ENCODE assay signal across 8 mouse cellular contexts in genomic region chr1:75141486-75142190, GRCm38 (mm10). TPM values are rescaled to one million over a fixed set of nuclear protein-coding genes. Genes with fewer than 3 reads are reported as not detected.
A peak's percentile ranks its signal among the peaks of the same experiment; 100 is the strongest.
DNase-seq lines count a peak whose midpoint lies in the region; ATAC-seq and TF ChIP-seq lines count a peak whose summit lies in the region.

No protein-coding gene starts in this region.

- H3K4me1 ChIP-seq in heart, embryonic 13.5 days = peaks cover 27% of the 10 kb centered on the region
- peaks cover 14% of the 10 kb centered on the region; the same call in 1 of the 2 replicates for H3K4me1 ChIP-seq in kidney, postnatal 0 days (replicated peaks; ENCODE audit: insufficient read depth, low read length)
- peaks cover 68% of the 10 kb centered on the region for H3K4me1 ChIP-seq in liver, embryonic 16.5 days (ENCODE audit: control insufficient read depth, low read depth, low read length)
- peaks cover 24% of the 10 kb centered on the region for H3K4me1 ChIP-seq in neural tube, embryonic 12.5 days

- peak; percentile 46 to 51 for DNase-seq in adrenal gland, postnatal 4 days (ENCODE audit: low spot score in 2 of 2)
- DNase-seq in kidney, postnatal 0 days (ENCODE audit: low spot score) = peak; percentile 69
- DNase-seq in telencephalon, adult 2 months (ENCODE audit: low read depth, low spot score) = peak; percentile 34

- no peaks in the 10 kb centered on the region for H3K27me3 ChIP-seq in C2C12 (ENCODE audit: control insufficient read depth, insufficient read depth, insufficient read length)
- no peaks in the 10 kb centered on the region for H3K27me3 ChIP-seq in heart, embryonic 13.5 days (replicated peaks)
- H3K27me3 ChIP-seq in kidney, postnatal 0 days (ENCODE audit: insufficient read depth, low read length) = no peaks in the 10 kb centered on the region
- H3K27me3 ChIP-seq in liver, embryonic 16.5 days (ENCODE audit: control insufficient read depth, insufficient read depth, low read depth, low read length) = no peaks in the 10 kb centered on the region
- H3K27me3 ChIP-seq in neural tube, embryonic 12.5 days (replicated peaks) = no peaks in the 10 kb centered on the region

- peak overlapping the region; percentile 98 for H3K27ac ChIP-seq in heart, embryonic 13.5 days (replicated peaks)
- H3K27ac ChIP-seq in kidney, postnatal 0 days = peak overlapping the region; percentile 97
- peak overlapping the region; percentile 100 for H3K27ac ChIP-seq in liver, embryonic 16.5 days (ENCODE audit: low read length)
- H3K27ac ChIP-seq in neural tube, embryonic 12.5 days = peak overlapping the region; percentile 15

- peak; percentile 54 for ATAC-seq in erythroblast, adult 5-6 weeks (replicated peaks; ENCODE audit: low FRiP score, poor library complexity, severe bottlenecking)
- peak; percentile 32 for ATAC-seq in heart, embryonic 13.5 days (ENCODE audit: extremely low read depth, insufficient number of reproducible peaks, low FRiP score, low TSS enrichment)
- peak; percentile 14 for ATAC-seq in kidney, postnatal 0 days (replicated peaks; ENCODE audit: low FRiP score, low read depth)
- ATAC-seq in liver, embryonic 16.5 days (ENCODE audit: low read depth) = peak; percentile 54
- peak; percentile 18; the same call in 1 of the 2 replicates for ATAC-seq in neural tube, embryonic 12.5 days (ENCODE audit: low FRiP score, low read depth)

- H3K4me3 ChIP-seq in C2C12 (ENCODE audit: insufficient read depth, poor library complexity, severe bottlenecking) = peak overlapping the region; percentile 50
- peak overlapping the region; percentile 90 for H3K4me3 ChIP-seq in heart, embryonic 13.5 days
- peak overlapping the region; percentile 73 for H3K4me3 ChIP-seq in kidney, postnatal 0 days (replicated peaks; ENCODE audit: low read depth, low read length)
- H3K4me3 ChIP-seq in liver, embryonic 16.5 days (ENCODE audit: low read depth, low read length) = peak overlapping the region; percentile 96
- peak overlapping the region; percentile 76 for H3K4me3 ChIP-seq in neural tube, embryonic 12.5 days

- H3K4me2 ChIP-seq in heart, embryonic 13.5 days = peak overlapping the region; percentile 95
- H3K4me2 ChIP-seq in kidney, postnatal 0 days (ENCODE audit: low read length) = peak overlapping the region; percentile 88
- peak overlapping the region; percentile 91 for H3K4me2 ChIP-seq in liver, embryonic 16.5 days (ENCODE audit: low read depth, low read length)
- H3K4me2 ChIP-seq in neural tube, embryonic 12.5 days (replicated peaks) = peak overlapping the region; percentile 93

- no peaks in the 10 kb centered on the region for H3K9me3 ChIP-seq in heart, embryonic 13.5 days
- no peaks in the 10 kb centered on the region for H3K9me3 ChIP-seq in kidney, postnatal 0 days (replicated peaks; ENCODE audit: low read length)
- no peaks in the 10 kb centered on the region for H3K9me3 ChIP-seq in liver, embryonic 16.5 days (replicated peaks; ENCODE audit: control insufficient read depth, low read length)
- H3K9me3 ChIP-seq in neural tube, embryonic 12.5 days = no peaks in the 10 kb centered on the region

- H3ac ChIP-seq in C2C12 (ENCODE audit: control insufficient read depth, insufficient read length, low read depth) = peak overlapping the region; percentile 90

- under 1% methylated on average over 53 of the region's 53 CpGs for WGBS in heart, embryonic 13.5 days
- under 1% methylated on average over 53 of the region's 53 CpGs for WGBS in kidney, postnatal 0 days
- WGBS in liver, embryonic 16.5 days (ENCODE audit: insufficient replicate concordance) = under 1% methylated on average over 53 of the region's 53 CpGs
- under 1% methylated on average over 53 of the region's 53 CpGs for WGBS in neural tube, embryonic 12.5 days

- H3K9ac ChIP-seq in heart, embryonic 13.5 days = peak overlapping the region; percentile 98
- H3K9ac ChIP-seq in kidney, postnatal 0 days (ENCODE audit: low read depth, low read length) = peak overlapping the region; percentile 85
- H3K9ac ChIP-seq in liver, embryonic 16.5 days (ENCODE audit: low read depth, low read length) = peak overlapping the region; percentile 99
- H3K9ac ChIP-seq in neural tube, embryonic 12.5 days = peak overlapping the region; percentile 85

- H3K36me3 ChIP-seq in C2C12 (ENCODE audit: control insufficient read depth, insufficient read depth) = peaks cover 49% of the 10 kb centered on the region
- peaks cover 62% of the 10 kb centered on the region for H3K36me3 ChIP-seq in heart, embryonic 13.5 days
- H3K36me3 ChIP-seq in kidney, postnatal 0 days (ENCODE audit: insufficient read depth, low read length) = peaks cover 30% of the 10 kb centered on the region
- peaks cover 43% of the 10 kb centered on the region for H3K36me3 ChIP-seq in liver, embryonic 16.5 days (ENCODE audit: control insufficient read depth, insufficient read depth)
- peaks cover 56% of the 10 kb centered on the region for H3K36me3 ChIP-seq in neural tube, embryonic 12.5 days

- peaks cover 11% of the 10 kb centered on the region for H3K79me3 ChIP-seq in C2C12 (ENCODE audit: low read depth)

- peaks cover 39% of the 10 kb centered on the region for H3K79me2 ChIP-seq in C2C12 (ENCODE audit: control insufficient read depth, insufficient read depth)

- no peak for TF ChIP-seq CTCF in C2C12 (IDR thresholded peaks at IDR 0.05; ENCODE audit: control insufficient read depth, insufficient read depth, insufficient read length)
- no peak for TF ChIP-seq CTCF in kidney, postnatal 0 days (IDR thresholded peaks at IDR 0.05; ENCODE audit: low read depth)

TF ChIP-seq in C2C12, 6 proteins besides CTCF, POLR2A, EP300 and RAD21:
- TF ChIP-seq USF1 (IDR thresholded peaks at IDR 0.05; ENCODE audit: low read depth) (no peak), MAX (IDR thresholded peaks at IDR 0.05) (peak; percentile 40)

RNA-seq across cellular contexts. Expression of gene Cnppd1, which starts 0.9 kb away (rescaled TPM):
- polyA plus RNA-seq in C2C12 (2012; fragmentation: generic; extraction: Trizol) = 25.8 TPM
- 10 to 100 TPM; 52.1 to 55.4 TPM for total RNA-seq in adrenal gland, postnatal 4 days (2021)
- total RNA-seq in erythroblast, adult 5-6 weeks (2015; ENCODE audit: low replicate concordance) = 41.6 and 42.7 TPM in 2 replicates
- total RNA-seq in erythroblast, adult 5-6 weeks (2017; ENCODE audit: low replicate concordance) = 135 and 169 TPM in 2 replicates
- 36.2 and 39.1 TPM in 2 replicates for polyA plus RNA-seq in heart, embryonic 13.5 days (2015; fragmentation: Nextera tagmentation; extraction: Ambion mirVana)
- 47.2 and 52.2 TPM in 2 replicates for polyA plus RNA-seq in kidney, postnatal 0 days (2015; fragmentation: Nextera tagmentation; extraction: Ambion mirVana)
- polyA plus RNA-seq in liver, embryonic 16.5 days (2015; fragmentation: Nextera tagmentation; extraction: Ambion mirVana) = 46.2 and 51.1 TPM in 2 replicates
- polyA plus RNA-seq in neural tube, embryonic 12.5 days (2016; fragmentation: Nextera tagmentation; extraction: Ambion mirVana) = 70.0 and 72.3 TPM in 2 replicates

RNA-seq across cellular contexts. Expression of gene Retreg2, which starts 0.9 kb away (rescaled TPM):
- 37.5 TPM for polyA plus RNA-seq in C2C12 (2012; fragmentation: generic; extraction: Trizol)
- total RNA-seq in adrenal gland, postnatal 4 days (2021) = 10 to 100 TPM; 90.3 to 92.2 TPM
- 30.7 and 38.0 TPM in 2 replicates for total RNA-seq in erythroblast, adult 5-6 weeks (2015; ENCODE audit: low replicate concordance)
- 45.0 and 54.0 TPM in 2 replicates for total RNA-seq in erythroblast, adult 5-6 weeks (2017; ENCODE audit: low replicate concordance)
- 35.2 and 35.9 TPM in 2 replicates for polyA plus RNA-seq in heart, embryonic 13.5 days (2015; fragmentation: Nextera tagmentation; extraction: Ambion mirVana)
- 47.8 and 52.0 TPM in 2 replicates for polyA plus RNA-seq in kidney, postnatal 0 days (2015; fragmentation: Nextera tagmentation; extraction: Ambion mirVana)
- 47.7 and 52.7 TPM in 2 replicates for polyA plus RNA-seq in liver, embryonic 16.5 days (2015; fragmentation: Nextera tagmentation; extraction: Ambion mirVana)
- 94.5 and 96.0 TPM in 2 replicates for polyA plus RNA-seq in neural tube, embryonic 12.5 days (2016; fragmentation: Nextera tagmentation; extraction: Ambion mirVana)

RNA-seq across cellular contexts. Expression of gene Slc23a3, which starts 7.9 kb away (rescaled TPM):
- polyA plus RNA-seq in C2C12 (2012; fragmentation: generic; extraction: Trizol) = 0.08 TPM
- 1 to 10 TPM in 1 of 2 experiments, under 1 TPM in 1; 0.56 to 1.6 TPM for total RNA-seq in adrenal gland, postnatal 4 days (2021)
- 1.3 and 3.5 TPM in 2 replicates for total RNA-seq in erythroblast, adult 5-6 weeks (2015; ENCODE audit: low replicate concordance)
- 0.28 and 0.60 TPM in 2 replicates for total RNA-seq in erythroblast, adult 5-6 weeks (2017; ENCODE audit: low replicate concordance)
- 0.41 and 1.0 TPM in 2 replicates for polyA plus RNA-seq in heart, embryonic 13.5 days (2015; fragmentation: Nextera tagmentation; extraction: Ambion mirVana)
- polyA plus RNA-seq in kidney, postnatal 0 days (2015; fragmentation: Nextera tagmentation; extraction: Ambion mirVana) = 9.8 and 11.3 TPM in 2 replicates
- polyA plus RNA-seq in liver, embryonic 16.5 days (2015; fragmentation: Nextera tagmentation; extraction: Ambion mirVana) = 2.5 and 2.6 TPM in 2 replicates
- not detected in 2 replicates for polyA plus RNA-seq in neural tube, embryonic 12.5 days (2016; fragmentation: Nextera tagmentation; extraction: Ambion mirVana)

RNA-seq across cellular contexts. Expression of gene Nhej1, which starts 16.6 kb away (rescaled TPM):
- polyA plus RNA-seq in C2C12 (2012; fragmentation: generic; extraction: Trizol) = 5.2 TPM
- 1 to 10 TPM; 4.4 to 4.5 TPM for total RNA-seq in adrenal gland, postnatal 4 days (2021)
- 0.77 and 8.2 TPM in 2 replicates for total RNA-seq in erythroblast, adult 5-6 weeks (2015; ENCODE audit: low replicate concordance)
- 4.0 and 10.0 TPM in 2 replicates for total RNA-seq in erythroblast, adult 5-6 weeks (2017; ENCODE audit: low replicate concordance)
- 7.6 and 7.9 TPM in 2 replicates for polyA plus RNA-seq in heart, embryonic 13.5 days (2015; fragmentation: Nextera tagmentation; extraction: Ambion mirVana)
- polyA plus RNA-seq in kidney, postnatal 0 days (2015; fragmentation: Nextera tagmentation; extraction: Ambion mirVana) = 10.5 and 11.0 TPM in 2 replicates
- polyA plus RNA-seq in liver, embryonic 16.5 days (2015; fragmentation: Nextera tagmentation; extraction: Ambion mirVana) = 5.6 and 6.0 TPM in 2 replicates
- polyA plus RNA-seq in neural tube, embryonic 12.5 days (2016; fragmentation: Nextera tagmentation; extraction: Ambion mirVana) = 10.7 and 11.5 TPM in 2 replicates

RNA-seq across cellular contexts. Expression of gene Zfand2b, which starts 26.8 kb away (rescaled TPM):
- polyA plus RNA-seq in C2C12 (2012; fragmentation: generic; extraction: Trizol) = 23.6 TPM
- total RNA-seq in adrenal gland, postnatal 4 days (2021) = 10 to 100 TPM; 27.5 to 31.4 TPM
- total RNA-seq in erythroblast, adult 5-6 weeks (2015; ENCODE audit: low replicate concordance) = 15.9 and 28.2 TPM in 2 replicates
- 43.3 and 49.6 TPM in 2 replicates for total RNA-seq in erythroblast, adult 5-6 weeks (2017; ENCODE audit: low replicate concordance)
- polyA plus RNA-seq in heart, embryonic 13.5 days (2015; fragmentation: Nextera tagmentation; extraction: Ambion mirVana) = 27.2 and 31.7 TPM in 2 replicates
- polyA plus RNA-seq in kidney, postnatal 0 days (2015; fragmentation: Nextera tagmentation; extraction: Ambion mirVana) = 43.2 and 47.7 TPM in 2 replicates
- polyA plus RNA-seq in liver, embryonic 16.5 days (2015; fragmentation: Nextera tagmentation; extraction: Ambion mirVana) = 41.0 and 41.1 TPM in 2 replicates
- 37.8 and 38.5 TPM in 2 replicates for polyA plus RNA-seq in neural tube, embryonic 12.5 days (2016; fragmentation: Nextera tagmentation; extraction: Ambion mirVana)

Comparison
In these comparisons a context has a peak if more than half of its experiments do, and no peak if none do; other contexts are left out.
1. Peak in every context shown above with its lines: DNase-seq, ATAC-seq, H3K4me3 ChIP-seq and H3K27ac ChIP-seq.
2. H3K27ac ChIP-seq: peak in every context shown above with its lines; median percentile 100 in liver, embryonic 16.5 days; 98 in heart, embryonic 13.5 days; 97 in kidney, postnatal 0 days; 15 in neural tube, embryonic 12.5 days.